Mouse (Mus musculus): ENCODE data around the gene Shtn1.

- TF ChIP-seq EP300 (optimal IDR thresholded peaks at IDR 0.05) (no peak), CTCF (IDR thresholded peaks at IDR 0.05; ENCODE audit: low read depth) (no peak)
Measured at GRCm38 (mm10) chr19:58975216-58975863, 100.6 kb downstream of the Shtn1 start.

All from stomach, postnatal 0 days (tissue).